Mouse (Mus musculus): ENCODE results near the gene Lemd1.

DNA sequence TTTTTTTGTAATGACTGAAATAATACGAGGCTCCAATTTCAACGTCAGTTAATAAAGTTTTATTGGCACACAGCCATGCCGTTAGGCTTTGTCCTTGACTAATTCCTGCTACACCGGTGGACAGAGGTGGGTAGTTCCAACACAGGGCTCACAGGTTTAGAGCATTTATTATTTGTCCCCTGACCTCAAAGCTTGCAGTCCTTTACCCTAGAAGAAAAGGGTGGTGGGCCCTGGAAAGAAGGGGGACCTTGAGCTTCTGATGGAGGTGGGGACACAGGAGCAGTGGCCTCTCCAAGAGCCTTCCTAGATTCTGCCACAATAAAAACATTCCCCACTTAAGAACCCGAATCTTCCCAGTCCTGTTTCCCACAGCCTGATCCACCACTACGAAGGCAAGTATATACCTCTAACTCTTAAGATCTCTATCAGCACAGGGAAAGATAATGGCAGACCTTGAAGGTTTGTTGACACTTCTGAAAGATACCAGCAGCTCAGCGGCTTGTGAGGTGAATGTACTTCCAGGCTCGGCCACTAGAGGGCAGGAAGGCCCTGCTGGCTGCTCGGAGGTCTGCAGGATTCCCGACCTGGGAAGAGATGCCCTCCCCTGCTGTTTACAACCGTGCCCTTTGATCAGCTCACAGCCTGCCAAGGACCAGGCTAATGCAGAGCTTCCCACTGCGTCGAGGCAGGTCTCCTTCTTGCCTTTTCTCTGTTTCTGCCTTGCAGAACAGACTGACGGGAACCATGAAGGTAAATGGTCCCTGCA lies 34.0 kb upstream of the Lemd1 start:
- TF ChIP-seq CTCF (IDR thresholded peaks at IDR 0.05; ENCODE audit: insufficient read depth, low read length) (peak; percentile 96), POLR2A (IDR thresholded peaks at IDR 0.05; ENCODE audit: borderline replicate concordance, extremely low read depth, low read depth, low read length) (no peak)

Measured in lung, adult 2 months (tissue).